Mouse (Mus musculus) thymus, adult 2 months (tissue): ENCODE data around the gene Cacna1c. TPM values are rescaled to one million over a fixed set of nuclear protein-coding genes. Genes with fewer than 3 reads are reported as not detected.

Experiments used
- DNase-seq: peaks from one replicate; pipeline ENCODE4 v3.0.0; 2021
- H3K27ac ChIP-seq: fragments of 200-500 bp; 2 replicates; pipeline ENCODE4 v1.5.1; 2012; ENCODE audit warnings: low read length, control low read depth; ENCODE audit not compliant: control insufficient read depth, insufficient read depth
- H3K27me3 ChIP-seq: fragments of 200-500 bp; 2 replicates; pipeline ENCODE4 v1.6.1; 2012; ENCODE audit warnings: mild to moderate bottlenecking, low read length, moderate library complexity, mixed read lengths; ENCODE audit not compliant: control insufficient read depth, insufficient read depth
- H3K36me3 ChIP-seq: fragments of 200-500 bp; 2 replicates; pipeline ENCODE4 v1.6.1; 2012; ENCODE audit warnings: mild to moderate bottlenecking, low read length, moderate library complexity; ENCODE audit not compliant: control insufficient read depth, insufficient read depth
- H3K4me1 ChIP-seq: fragments of 200-500 bp; replicated peaks from 2 replicates; pipeline ENCODE4 v1.6.1; 2012; ENCODE audit warnings: low read length; ENCODE audit not compliant: control insufficient read depth, insufficient read depth
- H3K4me3 ChIP-seq: fragments of 200-500 bp; 2 replicates; pipeline ENCODE4 v1.5.1; 2012; ENCODE audit warnings: mild to moderate bottlenecking, low read length, control low read depth, moderate library complexity; ENCODE audit not compliant: control insufficient read depth, insufficient read depth
- CTCF ChIP-seq: fragments of 200-500 bp; IDR thresholded peaks from 2 replicates; pipeline ENCODE4 v1.5.1; 2012; ENCODE audit warnings: mild to moderate bottlenecking, control low read depth, low read length, moderate library complexity, borderline replicate concordance; ENCODE audit not compliant: control insufficient read depth, poor library complexity, insufficient read depth; ENCODE audit errors: extremely low read depth
- POLR2A ChIP-seq: fragments of 200-500 bp; IDR thresholded peaks from 2 replicates; pipeline ENCODE4 v1.6.1; 2012; ENCODE audit warnings: mild to moderate bottlenecking, low read length, control low read depth, moderate library complexity; ENCODE audit not compliant: control insufficient read depth, poor library complexity, insufficient read depth; ENCODE audit errors: extremely low read depth
- WGBS: fragments of 180-500 bp; shearing (Covaris S2); methylation state at CpG from one replicate; pipeline ENCODE4 v1.1.7; 2018; 5-methylcytosine and 5-hydroxymethylcytosine counted together
- polyA plus RNA-seq: library from polyadenylated mRNA; depleted of rRNA; stranded (reverse); fragments of >200 nt; gene quantifications from 2 replicates; pipeline ENCODE4 v1.2.3, GENCODE M21; 2012

Cacna1c gene
- polyA plus RNA-seq, 1 experiment: 4.8 TPM

- Histone ChIP-seq H3K4me1 (no peaks in the 10 kb centered on the region), H3K27ac (no peak overlapping the region), H3K36me3 (no peaks in the 10 kb centered on the region), H3K4me3 (no peak overlapping the region), H3K27me3 (no peaks in the 10 kb centered on the region)
- 91% methylated on average over 7 of the region's 7 CpGs for WGBS
- no peak for TF ChIP-seq CTCF
- TF ChIP-seq POLR2A: no peak
- DNase-seq: no peak
Measured at GRCm38 (mm10) chr6:119039815-119040214, 156.4 kb downstream of the Cacna1c start.

GRCm38 (mm10) chr6:119039293-119039692, 156.9 kb downstream of the Cacna1c start:
- no peak for DNase-seq
- WGBS: 90% methylated on average over 5 of the region's 5 CpGs
- Histone ChIP-seq H3K36me3 (no peaks in the 10 kb centered on the region), H3K27me3 (no peaks in the 10 kb centered on the region), H3K27ac (no peak overlapping the region), H3K4me3 (no peak overlapping the region), H3K4me1 (no peaks in the 10 kb centered on the region)
- no peak for TF ChIP-seq POLR2A
- no peak for TF ChIP-seq CTCF

- DNase-seq: no peak
- 91% methylated on average over 6 of the region's 6 CpGs for WGBS
- no peak overlapping the region for H3K27ac ChIP-seq
- H3K4me3 ChIP-seq: no peak overlapping the region
- no peaks in the 10 kb centered on the region for H3K27me3 ChIP-seq
- H3K4me1 ChIP-seq: no peaks in the 10 kb centered on the region
- TF ChIP-seq POLR2A: no peak
- no peak for TF ChIP-seq CTCF
- H3K36me3 ChIP-seq: no peaks in the 10 kb centered on the region
Measured at GRCm38 (mm10) chr6:119037815-119038214, 158.4 kb downstream of the Cacna1c start.

DNA sequence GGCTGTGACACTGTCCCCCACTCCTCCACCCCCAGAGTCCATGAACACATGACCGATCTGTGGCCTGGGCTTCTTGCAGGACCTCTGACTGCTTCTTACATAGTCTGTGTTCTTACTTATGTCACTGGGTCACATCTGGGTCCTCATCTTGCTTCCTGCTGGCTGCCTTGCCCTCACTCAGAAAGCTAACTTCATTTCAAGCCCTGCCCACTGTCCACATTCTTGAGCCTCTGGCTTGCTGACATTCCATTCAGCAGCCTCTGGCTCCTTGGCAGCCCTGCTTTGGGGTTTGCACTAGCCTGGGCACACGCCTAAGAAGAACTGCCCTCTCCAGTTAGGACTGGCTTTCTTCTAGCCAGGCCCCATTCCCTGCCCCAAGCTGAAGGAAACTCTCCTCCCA, 159.2 kb downstream of the Cacna1c start:
- TF ChIP-seq POLR2A (no peak), CTCF (no peak)
- no peaks in the 10 kb centered on the region for H3K4me1 ChIP-seq
- no peaks in the 10 kb centered on the region for H3K36me3 ChIP-seq
- WGBS: 93% methylated on average over 2 of the region's 2 CpGs
- no peak overlapping the region for H3K4me3 ChIP-seq
- no peak for DNase-seq
- no peaks in the 10 kb centered on the region for H3K27me3 ChIP-seq
- H3K27ac ChIP-seq: no peak overlapping the region

DNA sequence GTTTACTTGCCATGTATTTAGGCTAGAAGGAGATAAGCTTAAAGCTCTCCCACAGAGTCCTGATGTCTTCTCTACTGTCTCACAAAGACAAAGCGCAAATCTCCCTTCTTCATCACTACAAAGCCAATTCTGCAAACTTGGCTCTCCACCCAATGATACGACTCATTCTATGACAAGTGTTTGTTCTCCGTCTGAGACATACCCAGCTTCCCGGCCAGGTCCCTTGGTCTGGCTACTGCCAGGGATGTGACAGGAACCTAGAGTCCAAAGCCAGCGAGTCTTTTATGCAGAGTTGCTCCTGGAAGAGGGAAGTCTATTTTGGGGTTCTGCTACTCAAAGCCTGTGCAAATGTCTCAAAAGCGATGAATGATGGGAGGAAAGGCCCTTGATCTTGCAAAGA, 160.9 kb downstream of the Cacna1c start:
- no peak overlapping the region for H3K27ac ChIP-seq
- WGBS: 87% methylated on average over 6 of the region's 6 CpGs
- no peaks in the 10 kb centered on the region for H3K27me3 ChIP-seq
- H3K4me3 ChIP-seq: no peak overlapping the region
- no peak for DNase-seq
- no peaks in the 10 kb centered on the region for H3K4me1 ChIP-seq
- no peak for TF ChIP-seq CTCF
- no peak for TF ChIP-seq POLR2A
- no peaks in the 10 kb centered on the region for H3K36me3 ChIP-seq

- Histone ChIP-seq H3K27me3 (no peaks in the 10 kb centered on the region), H3K36me3 (no peaks in the 10 kb centered on the region), H3K4me1 (no peaks in the 10 kb centered on the region), H3K27ac (no peak overlapping the region), H3K4me3 (no peak overlapping the region)
- WGBS: 94% methylated on average over 2 of the region's 2 CpGs
- no peak for DNase-seq
- TF ChIP-seq CTCF: no peak
- no peak for TF ChIP-seq POLR2A
Measured at GRCm38 (mm10) chr6:119034947-119035346, 161.3 kb downstream of the Cacna1c start.

DNA sequence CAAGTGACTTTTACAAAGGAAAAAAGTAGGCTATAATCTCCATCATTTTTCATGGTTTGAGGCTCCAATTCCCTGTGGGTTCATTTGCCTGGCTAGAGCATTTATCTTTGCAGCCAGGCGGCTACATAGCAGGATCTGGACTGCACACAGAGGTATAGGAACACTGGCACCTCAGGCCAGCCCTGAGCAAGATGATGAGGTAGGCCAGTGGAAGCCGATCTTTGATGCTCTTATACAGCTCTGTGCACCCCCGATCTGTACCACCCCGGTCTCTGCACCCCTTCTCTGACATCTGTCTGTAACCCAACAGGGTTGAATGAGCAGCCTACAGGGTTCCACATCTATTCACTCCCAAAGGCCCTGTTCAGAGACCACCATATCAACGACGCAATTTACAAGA, 168.3 kb downstream of the Cacna1c start:
- no peak for DNase-seq
- Histone ChIP-seq H3K27ac (no peak overlapping the region), H3K4me3 (no peak overlapping the region), H3K27me3 (no peaks in the 10 kb centered on the region), H3K4me1 (no peaks in the 10 kb centered on the region), H3K36me3 (no peaks in the 10 kb centered on the region)
- WGBS: 93% methylated on average over 6 of the region's 6 CpGs
- TF ChIP-seq POLR2A: no peak
- no peak for TF ChIP-seq CTCF
